Mouse (Mus musculus) right cerebral cortex, adult 2 months (tissue): Measurements from ENCODE around the gene Ros1.

ENCODE experiments used
- DNase-seq, 2 experiments: peaks; one replicate each; pipeline ENCODE4 v3.0.0; 2021 to 2022; ENCODE audit warnings: low spot score in 2 of 2

The Ros1 gene

DNA sequence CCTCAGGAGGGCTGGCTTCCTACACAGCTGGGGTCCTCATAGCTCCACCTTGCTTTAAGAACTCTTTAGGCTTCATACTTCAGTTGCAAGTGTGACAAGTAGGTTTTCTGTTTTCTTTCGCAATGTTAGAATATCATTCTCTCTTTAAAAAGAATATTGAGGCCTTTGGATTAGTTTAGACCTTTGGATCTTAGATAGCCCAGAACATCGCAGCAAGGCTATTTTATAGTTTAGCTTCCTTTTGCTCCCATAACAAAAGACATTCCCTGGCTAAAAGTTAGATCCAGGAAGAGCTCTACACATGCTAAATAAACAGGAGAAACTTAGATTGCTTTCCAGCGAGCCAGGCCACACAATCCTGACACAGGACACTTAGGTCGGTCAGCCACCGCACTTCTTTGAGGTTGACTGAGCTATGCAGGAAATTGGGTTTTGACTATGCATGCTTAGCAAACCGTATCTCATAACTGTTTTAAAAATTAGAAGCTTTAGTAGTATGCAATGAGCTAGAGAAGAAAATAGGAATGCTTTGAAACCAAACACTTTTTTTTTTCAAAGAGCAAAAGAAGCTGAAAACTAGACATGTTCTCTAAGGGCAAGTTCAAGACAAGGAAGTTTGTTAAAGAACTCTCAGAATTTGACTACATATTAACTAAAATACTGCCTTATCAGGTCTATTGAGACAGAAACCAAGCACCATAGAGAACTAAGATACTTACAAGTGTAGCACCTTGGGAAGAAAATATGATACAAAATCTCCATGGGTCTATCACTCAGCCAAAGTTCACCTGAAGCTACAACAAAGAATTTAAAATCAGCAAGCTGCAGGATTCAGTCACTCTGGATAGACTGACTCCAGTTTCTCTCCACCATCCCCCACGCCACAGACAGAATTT lies at the start of gene Ros1:
Ros1 (minus strand) TSS at position 288 of the 896 bp plus-strand sequence.
- no peak for DNase-seq

DNA sequence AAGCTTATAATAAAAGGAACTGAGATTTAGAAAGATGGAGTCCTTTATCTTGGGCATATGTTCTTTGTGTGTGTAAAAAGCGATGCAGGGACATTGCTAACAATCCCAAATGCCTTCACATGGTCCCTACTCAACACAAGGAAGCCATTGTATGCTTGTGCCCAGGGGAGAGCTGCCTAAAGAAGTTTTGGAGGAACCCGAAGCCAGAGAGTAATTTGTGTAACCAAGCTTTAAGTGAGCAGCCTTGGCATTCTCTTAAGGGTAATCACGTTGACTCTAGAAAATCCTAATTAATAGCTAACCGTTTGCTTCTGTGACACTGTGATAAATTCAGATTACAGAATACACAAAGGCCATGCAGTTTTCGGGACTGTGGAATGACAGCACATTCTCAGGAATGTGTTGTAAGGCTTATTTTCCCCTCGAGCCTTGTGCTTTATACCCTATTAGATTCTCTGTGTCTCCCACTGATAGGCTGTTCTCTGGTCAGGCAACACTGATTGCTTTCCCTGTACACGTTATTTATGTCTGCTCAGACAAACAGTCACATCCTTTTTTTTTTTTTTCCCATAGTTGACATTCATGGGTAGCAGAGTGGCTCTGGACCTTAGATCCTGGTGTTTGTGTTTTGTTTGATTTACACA lies 47.8 kb upstream of the Ros1 start:
- DNase-seq: no peak

DNA sequence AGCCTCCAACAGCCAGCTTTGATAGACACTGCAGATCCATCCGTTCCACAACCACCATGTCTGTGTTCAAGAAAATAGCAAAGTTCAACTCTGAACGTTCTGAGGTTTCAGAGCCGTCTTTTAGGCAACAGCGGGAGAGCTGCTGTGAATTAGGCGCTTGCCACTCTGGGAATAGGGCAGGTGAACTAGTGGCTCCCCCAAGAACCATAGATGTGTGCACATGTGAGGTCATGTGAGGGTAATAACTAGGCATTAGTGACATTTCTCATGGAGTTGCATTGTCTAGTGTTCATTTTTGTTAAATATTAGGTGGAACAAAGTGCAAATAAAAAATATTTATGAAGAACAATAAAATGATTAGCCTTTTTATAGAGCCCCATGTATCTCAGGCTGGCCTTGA lies 47.0 kb upstream of the Ros1 start:
- DNase-seq: no peak

DNA sequence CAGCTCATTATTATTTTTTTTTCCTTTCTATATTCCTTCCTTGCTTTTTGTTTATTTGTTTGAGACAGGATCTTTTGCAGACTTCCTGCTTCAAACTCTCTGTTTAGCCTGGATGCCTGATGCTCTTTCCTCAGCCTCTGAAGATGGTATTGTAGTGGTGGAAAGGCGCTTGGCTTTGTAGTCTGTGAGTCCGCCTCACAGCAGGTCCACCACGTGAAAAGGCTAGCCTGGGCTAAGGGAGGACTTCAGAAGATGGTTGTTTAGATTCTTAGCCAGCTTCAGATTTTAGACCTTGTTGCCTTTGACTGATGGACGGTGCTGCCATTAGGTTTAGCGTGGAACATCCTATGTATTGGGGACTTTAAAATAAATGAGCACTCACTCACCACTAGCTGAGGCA lies 40.4 kb upstream of the Ros1 start:
- no peak for DNase-seq

DNA sequence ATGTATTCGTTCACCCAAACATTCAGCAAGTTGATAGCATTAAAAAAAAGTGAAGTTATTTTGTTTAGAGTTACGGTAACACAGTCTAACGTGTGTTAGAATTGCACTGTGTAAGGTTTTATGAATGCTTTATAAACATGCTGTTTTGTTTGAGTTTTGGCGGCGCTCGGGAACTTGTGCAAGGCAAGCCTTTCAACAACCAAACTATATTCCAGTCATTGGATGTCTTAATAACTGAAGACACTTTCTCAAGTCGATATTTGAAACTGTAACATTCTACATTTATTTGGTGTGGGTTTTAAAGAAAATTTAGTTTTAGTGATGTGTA lies 39.6 kb upstream of the Ros1 start:
- no peak for DNase-seq

DNA sequence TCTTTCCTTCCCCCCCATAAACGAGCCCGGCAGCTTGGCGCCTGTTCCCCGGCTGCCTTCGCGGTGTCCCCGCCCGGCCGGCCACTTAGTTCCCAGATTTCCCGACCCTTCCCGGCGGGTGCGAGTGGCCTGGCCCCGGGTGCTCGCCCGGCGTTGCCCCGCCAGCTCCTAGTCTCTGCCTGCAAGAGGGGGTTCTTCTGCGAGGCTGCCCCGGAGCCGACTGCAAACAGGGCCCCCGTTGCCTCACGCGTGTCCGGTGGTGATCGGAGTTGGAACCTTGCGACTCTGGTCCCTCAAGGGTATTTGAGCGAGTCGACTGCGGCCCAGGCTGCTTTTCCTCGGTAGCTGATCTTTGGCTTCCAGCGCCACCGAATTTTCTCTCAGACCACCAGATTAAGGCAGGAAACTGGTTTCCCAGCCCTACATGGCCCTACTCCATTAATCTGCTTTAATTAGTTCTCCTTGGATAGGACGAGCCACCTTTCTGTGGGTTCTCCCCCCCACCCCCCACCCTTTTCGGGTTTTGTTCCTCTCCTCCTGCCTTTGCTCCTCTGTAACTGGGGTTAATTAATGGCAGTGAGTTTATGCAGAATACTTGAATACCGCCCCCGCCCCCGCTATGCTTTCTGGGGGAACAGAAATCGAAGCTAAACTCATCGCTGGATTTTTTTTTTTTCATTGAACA lies 39.1 kb upstream of the Ros1 start:
- DNase-seq: peak; percentile 22 to 25

DNA sequence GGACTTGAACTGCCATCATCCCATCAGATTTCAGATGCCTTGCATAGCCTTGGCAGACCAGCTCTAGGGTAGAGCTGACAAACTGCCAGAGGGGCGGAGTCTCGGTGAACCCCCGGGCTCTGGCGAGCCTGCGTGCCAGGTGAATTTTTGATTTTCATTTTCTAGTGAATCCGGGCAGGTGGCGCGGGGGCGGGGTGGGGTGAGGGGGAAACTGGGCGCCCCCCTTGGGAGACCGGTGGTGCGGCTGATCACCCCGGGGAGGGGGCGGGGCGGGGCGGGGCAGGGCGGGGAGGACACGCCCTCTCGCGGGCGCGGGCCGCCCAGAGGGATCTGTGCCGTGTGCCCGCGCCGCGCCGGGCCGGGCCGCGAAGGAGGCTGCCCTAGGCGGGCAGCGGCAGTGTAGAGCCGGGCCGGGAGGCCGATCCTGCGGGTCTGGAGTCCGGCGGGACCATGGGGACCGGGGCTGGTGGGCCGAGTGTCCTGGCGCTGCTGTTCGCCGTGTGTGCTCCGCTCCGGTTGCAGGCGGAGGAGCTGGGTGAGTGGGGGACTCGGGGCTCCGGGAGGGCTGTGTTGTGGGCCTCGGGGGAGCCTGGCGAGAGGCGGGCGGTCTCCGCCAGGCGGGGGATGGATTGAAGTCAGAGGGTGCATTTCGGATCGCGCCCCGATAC lies 38.4 kb upstream of the Ros1 start, which contains the start of gene Dcbld1:
Dcbld1 (plus strand) TSS at position 319 of the 668 bp plus-strand sequence.
- DNase-seq: peak; percentile 33 to 44

DNA sequence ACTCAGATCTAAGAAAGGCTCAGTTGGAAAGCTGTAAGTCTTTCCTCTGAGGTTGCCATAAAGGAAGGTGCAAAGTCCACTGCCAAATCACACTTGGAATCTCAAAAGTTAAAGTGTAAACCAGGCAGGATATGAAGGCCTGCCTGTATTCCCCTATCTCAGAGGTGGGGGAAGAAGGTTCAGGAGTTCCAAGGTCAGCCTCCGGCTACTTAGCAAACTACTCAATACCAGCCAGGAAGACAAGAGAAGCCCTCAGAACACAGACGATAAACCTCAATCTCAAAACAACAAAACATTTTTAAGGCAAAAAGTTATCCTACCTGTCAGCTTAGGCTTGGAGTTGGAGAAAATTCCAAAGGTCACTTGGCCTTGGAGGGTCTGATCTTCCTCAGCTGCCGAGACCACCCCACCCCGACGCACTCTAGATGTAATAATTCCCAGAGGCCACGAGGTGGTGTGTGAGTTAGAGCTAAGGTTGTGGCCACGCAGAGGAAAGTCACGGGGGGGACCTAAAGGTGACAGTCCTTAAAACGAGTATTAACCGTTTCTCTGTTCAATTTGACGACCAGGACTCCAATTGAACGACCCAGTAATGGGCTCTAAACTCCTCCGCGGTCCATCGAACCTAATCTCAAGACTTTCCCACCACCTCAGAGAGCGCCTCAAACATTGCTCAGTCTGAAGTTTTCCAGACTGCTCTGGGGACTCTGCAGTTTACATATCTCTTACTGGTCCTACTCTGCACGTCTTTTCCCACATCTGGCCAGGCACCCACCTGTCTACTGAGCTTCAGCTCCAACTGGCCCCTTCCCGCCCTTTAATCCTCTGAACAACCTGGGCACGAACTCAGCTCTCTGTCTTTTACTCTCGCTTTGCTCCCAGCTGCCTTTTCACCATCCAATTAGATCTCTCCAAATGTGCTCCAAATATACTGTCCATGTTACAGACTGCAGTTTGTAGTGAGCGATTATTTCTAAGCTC lies 37.4 kb upstream of the Ros1 start:
- DNase-seq: peak; percentile 10 to 13

DNA sequence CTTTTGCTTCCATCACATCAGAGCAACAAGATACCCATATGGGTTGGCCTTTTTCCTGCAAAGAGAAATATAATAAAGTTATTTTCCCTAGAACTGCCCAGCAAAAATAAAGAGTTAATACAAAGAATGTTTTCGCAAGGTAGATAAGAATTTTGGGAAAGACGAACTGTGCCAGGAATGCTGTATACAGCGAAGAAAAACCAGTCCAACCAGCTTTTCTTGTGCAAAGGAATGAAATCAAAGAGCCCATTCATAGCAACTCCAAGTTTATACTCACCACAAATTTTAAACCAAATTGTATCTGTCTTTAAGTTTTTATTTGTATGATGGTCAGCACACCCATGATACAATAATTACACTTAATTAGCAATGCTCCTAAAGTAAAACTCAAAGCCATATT lies 24.6 kb upstream of the Ros1 start:
- no peak for DNase-seq

DNA sequence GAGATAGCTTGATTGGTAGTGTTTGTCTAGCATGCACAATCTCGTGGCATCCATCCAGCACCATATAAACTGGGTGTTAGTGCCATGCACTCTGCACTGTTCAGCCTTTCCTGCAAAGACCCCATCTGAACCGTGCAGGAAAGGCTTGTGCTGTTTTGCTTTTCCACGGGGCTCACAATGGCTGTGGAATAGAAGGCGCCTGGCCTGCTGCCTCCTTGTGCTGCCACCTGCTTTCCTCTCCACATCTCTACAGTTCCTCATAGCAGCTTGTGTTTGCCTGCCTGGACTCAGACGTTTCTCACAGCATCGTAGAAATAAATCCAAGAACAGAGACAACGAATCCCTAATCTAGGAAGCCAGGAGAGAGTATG lies 22.5 kb upstream of the Ros1 start:
- DNase-seq: peak in 1 of 2 experiments; percentile 15

DNA sequence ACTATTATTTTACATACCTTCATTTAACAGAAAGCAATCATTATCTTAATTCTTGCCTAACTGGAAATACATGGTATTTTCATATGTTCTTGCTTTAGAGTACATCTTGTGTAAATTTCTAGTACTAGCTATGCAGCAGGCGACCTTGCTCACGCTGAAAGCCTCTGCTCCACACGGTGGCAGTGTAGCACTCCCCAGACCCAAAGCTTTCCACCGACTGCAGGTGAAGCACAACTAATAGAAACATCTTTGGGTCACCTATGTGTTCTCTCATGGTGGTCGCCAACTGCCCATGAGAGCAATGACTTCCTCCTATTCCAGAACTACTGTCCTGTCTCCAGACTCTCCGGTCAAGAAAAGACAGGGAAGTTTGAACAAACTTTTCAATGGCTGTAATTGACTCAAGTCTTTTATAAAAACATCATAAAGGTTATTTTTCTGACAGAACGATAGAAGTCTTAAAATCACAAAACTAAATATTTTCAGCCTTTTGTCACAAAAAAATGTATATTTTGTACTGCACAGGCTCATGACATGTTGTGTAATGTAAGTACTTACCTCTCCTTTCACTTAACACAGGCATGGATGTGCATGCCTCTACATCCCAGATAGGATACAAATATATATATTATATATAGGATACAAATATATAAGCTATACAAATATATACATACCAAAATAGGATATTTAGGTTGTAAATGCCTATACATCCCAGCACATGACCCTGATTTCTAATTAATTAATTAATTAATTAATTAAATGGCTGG lies 21.9 kb upstream of the Ros1 start:
- DNase-seq: peak; percentile 74 to 80

DNA sequence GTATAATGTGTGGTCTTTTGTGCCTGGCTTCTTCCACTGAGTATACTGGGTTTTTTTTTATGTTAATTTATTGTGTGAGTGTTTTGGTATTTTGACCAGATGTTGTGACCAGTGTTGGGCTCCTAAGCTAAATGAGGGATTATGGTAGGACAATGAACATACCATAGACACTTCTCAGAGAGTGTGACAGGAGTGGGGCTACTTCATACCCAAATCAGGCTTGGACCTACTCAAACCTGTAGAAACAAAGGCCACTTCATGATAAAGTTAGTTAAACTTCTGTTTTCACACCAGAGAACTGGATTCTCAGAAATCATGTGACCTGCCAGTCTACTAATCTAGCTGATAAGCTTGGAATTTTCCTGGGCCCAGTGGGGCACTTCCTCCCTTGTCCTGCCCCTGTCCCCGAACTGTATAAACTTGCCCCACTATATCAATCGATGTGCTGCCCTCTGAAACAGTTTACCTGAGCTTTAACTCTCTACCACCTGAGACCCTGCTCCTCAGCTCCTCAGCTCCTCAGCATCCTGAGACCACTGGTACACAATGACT lies 20.3 kb upstream of the Ros1 start:
- DNase-seq: no peak

DNA sequence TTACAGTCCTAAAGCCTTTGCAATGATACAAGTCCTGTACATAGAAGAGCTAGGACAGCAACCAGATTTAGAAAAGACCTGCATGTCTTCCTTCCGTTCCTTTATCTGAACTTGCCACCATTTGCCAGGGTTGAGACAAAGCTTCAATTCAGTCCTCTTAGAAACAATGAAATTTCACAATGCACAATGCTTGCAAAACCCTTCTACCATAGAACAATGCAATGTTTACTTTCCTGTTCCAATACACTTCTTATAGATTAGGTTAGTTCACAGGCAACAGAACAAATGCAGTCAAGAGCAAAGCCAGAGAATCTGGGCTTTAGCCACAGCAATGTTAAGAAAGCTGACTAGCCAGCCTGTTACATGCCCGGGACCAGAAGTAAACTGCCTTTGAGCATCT lies 9.0 kb upstream of the Ros1 start:
- no peak for DNase-seq

DNA sequence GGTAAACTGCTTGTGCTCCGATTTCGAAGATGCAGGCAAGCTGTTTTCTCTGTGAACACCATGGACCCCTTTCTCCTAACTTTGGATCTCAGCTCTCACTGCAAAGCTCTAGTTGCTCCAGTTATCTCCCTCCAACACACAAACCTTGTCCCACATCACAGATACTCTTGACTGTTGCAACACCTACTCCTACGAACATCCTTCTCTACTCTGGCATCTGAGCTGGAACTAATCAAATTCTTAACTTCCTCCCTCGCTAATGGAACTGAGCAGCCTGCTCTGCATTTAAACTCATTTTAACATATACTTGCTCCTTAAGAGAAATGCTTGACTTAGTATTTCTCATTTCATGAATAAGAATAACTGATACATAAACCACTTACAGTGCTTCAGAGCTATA lies 9.1 kb downstream of the Ros1 start:
- peak; percentile 6 to 12 for DNase-seq

DNA sequence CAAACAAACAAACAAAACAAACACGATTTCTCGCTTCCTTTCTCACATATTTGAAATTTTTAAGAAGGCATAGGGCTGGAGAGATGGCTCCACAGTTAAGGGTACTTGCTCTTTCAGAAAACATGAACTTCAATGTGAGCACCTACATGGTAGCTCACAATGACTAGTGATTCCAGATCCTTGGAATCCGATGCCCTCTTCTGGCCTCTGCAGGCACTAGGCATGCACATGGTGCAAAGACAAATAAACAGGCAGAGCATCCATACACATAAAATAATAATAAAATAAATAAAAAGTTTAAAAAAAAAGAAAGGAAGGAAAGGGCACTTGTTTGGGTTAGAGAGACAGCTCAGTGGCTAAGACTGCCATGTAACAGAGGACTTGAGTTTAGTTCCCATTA lies 12.2 kb downstream of the Ros1 start:
- no peak for DNase-seq

DNA sequence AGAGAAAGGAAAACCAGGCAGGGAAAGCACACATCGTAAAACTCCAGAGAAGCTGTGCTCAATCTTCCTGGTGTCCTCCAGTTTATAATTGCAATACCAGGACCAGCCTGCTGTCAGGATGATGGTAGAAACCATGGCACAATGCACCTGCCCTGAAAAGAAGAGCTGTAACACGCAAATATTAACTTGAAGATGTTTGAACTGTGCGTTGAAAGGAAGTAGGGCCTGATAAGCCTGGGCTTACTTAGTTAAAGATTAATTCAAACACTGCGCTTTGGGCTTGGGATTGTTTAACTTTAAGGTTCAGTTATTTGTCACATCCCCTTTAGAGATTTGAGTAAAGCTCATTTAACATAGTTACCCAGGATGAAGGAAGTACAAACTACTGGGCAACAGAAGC lies 20.7 kb downstream of the Ros1 start:
- no peak for DNase-seq

DNA sequence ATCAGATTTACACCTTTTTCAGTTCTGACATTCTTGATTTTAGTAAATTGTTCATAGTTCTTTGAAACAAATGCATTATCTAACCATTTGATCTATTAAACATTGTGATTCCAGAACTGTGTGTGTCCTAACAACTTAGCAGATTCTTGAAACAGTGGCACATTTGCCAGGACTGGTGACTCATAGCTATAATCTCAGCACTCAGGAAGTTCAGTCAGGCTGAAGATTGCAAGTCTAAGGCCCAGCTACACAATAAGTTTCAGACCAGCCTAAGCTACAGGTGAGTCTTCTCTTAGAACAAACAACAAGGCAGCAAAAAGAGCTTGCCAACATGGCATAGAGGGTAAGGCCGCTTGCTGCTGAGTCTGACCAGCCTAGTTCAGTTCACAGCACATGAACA lies 24.6 kb downstream of the Ros1 start:
- DNase-seq: no peak

DNA sequence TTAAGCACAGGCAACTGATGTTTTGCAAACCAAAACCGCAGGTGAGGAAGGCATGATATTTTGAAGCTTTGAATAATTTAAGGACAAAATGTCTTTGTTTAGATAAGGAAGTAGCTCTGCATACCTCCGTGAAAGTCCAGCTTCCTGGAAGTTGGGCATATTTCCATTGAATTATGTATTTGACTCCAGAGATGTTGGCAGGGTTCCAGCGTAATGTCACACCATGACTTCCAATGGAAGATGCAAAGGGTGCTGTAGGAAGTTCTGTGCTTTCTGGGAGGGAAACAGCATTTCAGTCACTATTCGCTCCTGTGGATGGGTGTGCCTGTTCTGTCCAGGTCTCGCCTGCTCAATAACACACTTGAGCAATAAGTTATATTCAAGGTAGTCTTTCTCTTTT lies 25.2 kb downstream of the Ros1 start:
- DNase-seq: no peak

DNA sequence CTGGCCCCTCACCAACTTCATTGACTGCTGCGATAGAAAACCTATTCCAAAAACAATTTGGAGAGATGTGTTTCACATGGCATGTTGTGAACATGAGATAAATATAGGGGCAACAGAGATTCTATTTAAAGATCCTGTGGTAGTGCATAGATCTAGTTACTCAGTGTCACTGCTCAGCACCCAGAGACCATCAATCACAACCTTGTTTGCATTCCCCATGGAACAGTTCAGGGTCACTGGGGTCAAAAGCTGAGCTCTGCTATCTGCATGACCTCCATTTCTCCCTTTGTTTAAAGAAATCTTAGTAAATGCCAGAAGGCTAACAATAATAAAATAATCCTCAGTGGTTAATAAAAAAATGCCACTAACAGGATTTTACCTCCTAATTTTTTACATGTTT lies 29.7 kb downstream of the Ros1 start:
- DNase-seq: no peak

DNA sequence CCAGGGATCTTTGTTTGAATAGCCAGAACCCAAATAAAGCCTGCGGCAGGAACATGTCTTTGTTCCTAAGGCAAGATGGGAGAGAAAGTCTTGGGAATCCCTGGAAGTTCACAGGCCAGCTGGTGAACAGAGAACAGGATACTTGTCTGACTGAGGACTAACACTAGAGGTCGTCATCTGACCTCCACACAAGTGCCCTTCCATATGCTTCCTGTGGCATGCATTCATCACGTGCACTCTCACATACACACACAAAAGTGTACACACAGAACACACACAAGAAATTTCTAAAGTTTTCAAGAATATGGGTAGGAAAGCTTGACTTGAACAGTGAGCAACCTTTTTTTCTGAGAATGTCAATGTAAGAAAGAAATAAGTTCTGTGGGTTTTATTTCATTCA lies 34.4 kb downstream of the Ros1 start:
- DNase-seq: no peak
